Mouse (Mus musculus) ES-E14 (cell line): ENCODE measurements at regions not wholly inside any gene's neighbourhood (a gene's known extent, or its start where the extent isn't known, plus 50 kb on each side); places are given as distances from the start of the nearest gene placed in this dataset.

Source experiments
- DNase-seq: peaks from one replicate; pipeline ENCODE4 v3.0.0-alpha.2; 2013; ENCODE audit warnings: low read depth, low spot score
- H3K27ac ChIP-seq: 2 replicates; pipeline ENCODE4 v1.5.1; 2012; ENCODE audit warnings: low read depth, mild to moderate bottlenecking, low read length, moderate library complexity, mixed read lengths; ENCODE audit not compliant: poor library complexity, insufficient read depth, severe bottlenecking
- H3K36me3 ChIP-seq: 2 replicates; pipeline ENCODE4 v1.6.1; 2012; ENCODE audit warnings: mild to moderate bottlenecking, low read length, moderate library complexity, mixed read lengths; ENCODE audit not compliant: control insufficient read depth, poor library complexity, insufficient read depth, severe bottlenecking
- H3K4me1 ChIP-seq, 2 experiments: fragments of 150-350 bp in 1 of 2; sonication (generic) in 1 of 2; 2 replicates each; pipeline ENCODE4 v1.6.1; 2012; ENCODE audit warnings: low read length in 2 of 2, mild to moderate bottlenecking in 1 of 2, mixed read lengths in 1 of 2; ENCODE audit not compliant: control insufficient read depth in 2 of 2, insufficient read depth in 2 of 2, poor library complexity in 1 of 2
- H3K4me3 ChIP-seq, 2 experiments: fragments of 150-350 bp in 1 of 2; sonication (generic) in 1 of 2; 2 replicates each; pipeline ENCODE4 v1.5.1; 2012; ENCODE audit warnings: low read length in 2 of 2, low read depth in 1 of 2, mild to moderate bottlenecking in 1 of 2, mixed read lengths in 1 of 2; ENCODE audit not compliant: insufficient read depth in 1 of 2, poor library complexity in 1 of 2, severe bottlenecking in 1 of 2
- H3K9ac ChIP-seq: 2 replicates; pipeline ENCODE4 v1.6.1; 2012; ENCODE audit warnings: low read depth, mild to moderate bottlenecking, low read length, mixed read lengths; ENCODE audit not compliant: poor library complexity, insufficient read depth, severe bottlenecking
- H3K9me3 ChIP-seq: fragments of 150-350 bp; sonication (generic); 2 replicates; pipeline ENCODE4 v1.6.1; 2012; ENCODE audit warnings: low read depth, mild to moderate bottlenecking, low read length; ENCODE audit not compliant: control insufficient read depth, insufficient read depth
- CHD2 ChIP-seq: IDR thresholded peaks from 2 replicates; pipeline ENCODE4 v1.6.1; 2014; ENCODE audit warnings: mild to moderate bottlenecking, low read depth, low read length, inconsistent platforms
- HCFC1 ChIP-seq: IDR thresholded peaks from 2 replicates; pipeline ENCODE4 v1.6.1; 2012; ENCODE audit warnings: low read length, inconsistent platforms, borderline replicate concordance; ENCODE audit not compliant: insufficient read depth
- MAFK ChIP-seq: IDR thresholded peaks from 2 replicates; pipeline ENCODE4 v1.6.1; 2014; ENCODE audit warnings: mild to moderate bottlenecking, low read depth, low read length, inconsistent platforms; ENCODE audit not compliant: insufficient read depth
- ZC3H11A ChIP-seq: IDR thresholded peaks from 2 replicates; pipeline ENCODE4 v1.6.1; 2012; ENCODE audit warnings: low read depth, mild to moderate bottlenecking, inconsistent platforms, low read length, borderline replicate concordance
- ZNF384 ChIP-seq: IDR thresholded peaks from 2 replicates; pipeline ENCODE4 v1.6.1; 2012; ENCODE audit warnings: low read depth, low read length, inconsistent platforms
- in situ Hi-C, 2 experiments: fragments of 600-800 bp; cut with MboI; formaldehyde crosslinking; loops; one replicate each; pipeline ENCODE4 v1.15.1; 2025; ENCODE audit warnings: low sequenced_read_pairs in 2 of 2, inconsistent platforms in 1 of 2; ENCODE audit not compliant: unreplicated experiment in 2 of 2

DNA sequence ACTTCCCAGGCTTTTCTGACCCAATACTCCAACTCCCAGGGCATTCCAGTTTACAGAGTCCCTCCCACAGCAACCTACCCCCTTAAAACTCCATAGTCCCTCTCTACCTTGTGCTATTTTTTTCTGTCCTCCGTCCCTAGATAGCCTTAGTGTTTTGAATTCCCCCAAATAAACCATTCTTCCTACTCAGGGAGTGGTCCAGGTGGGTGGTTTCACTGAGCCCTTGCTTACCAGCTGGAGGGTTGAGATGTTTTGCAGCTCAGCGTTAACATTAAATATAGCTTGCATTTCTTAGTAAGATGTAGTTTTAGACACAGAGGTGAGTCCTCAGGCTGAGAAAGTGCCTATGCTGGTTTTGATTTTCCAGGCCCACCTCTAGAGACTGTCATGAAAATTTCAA lies 313.0 kb downstream of the Bmper start:
- no peak for DNase-seq

GRCm38 (mm10) chr9:23538051-23538450 lies 315.2 kb downstream of the Bmper start:
- in situ Hi-C loops, result no loop called here
- Histone ChIP-seq H3K27ac (no peak overlapping the region), H3K36me3 (no peaks in the 10 kb centered on the region), H3K9me3 (no peaks in the 10 kb centered on the region), H3K4me1 (no peaks in the 10 kb centered on the region), H3K4me3 (no peak overlapping the region), H3K9ac (no peak overlapping the region)
- no peak for TF ChIP-seq MAFK
- TF ChIP-seq ZC3H11A, result no peak
- TF ChIP-seq CHD2, result no peak
- no peak for TF ChIP-seq ZNF384
- TF ChIP-seq HCFC1, result no peak
- DNase-seq, result no peak

More for the DNA sequence above, 313.0 kb downstream of the Bmper start:
- Histone ChIP-seq H3K4me3 (no peak overlapping the region), H3K4me1 (no peaks in the 10 kb centered on the region), H3K9me3 (no peaks in the 10 kb centered on the region), H3K9ac (no peak overlapping the region), H3K36me3 (no peaks in the 10 kb centered on the region), H3K27ac (no peak overlapping the region)
- no peak for TF ChIP-seq HCFC1
- TF ChIP-seq ZNF384, result no peak
- TF ChIP-seq ZC3H11A, result no peak
- TF ChIP-seq MAFK, result no peak
- no peak for TF ChIP-seq CHD2
- in situ Hi-C loops, result no loop called here

GRCm38 (mm10) chr9:23551692-23552091 lies 328.8 kb downstream of the Bmper start:
- in situ Hi-C loops, result no loop called here
- DNase-seq, result no peak

DNA sequence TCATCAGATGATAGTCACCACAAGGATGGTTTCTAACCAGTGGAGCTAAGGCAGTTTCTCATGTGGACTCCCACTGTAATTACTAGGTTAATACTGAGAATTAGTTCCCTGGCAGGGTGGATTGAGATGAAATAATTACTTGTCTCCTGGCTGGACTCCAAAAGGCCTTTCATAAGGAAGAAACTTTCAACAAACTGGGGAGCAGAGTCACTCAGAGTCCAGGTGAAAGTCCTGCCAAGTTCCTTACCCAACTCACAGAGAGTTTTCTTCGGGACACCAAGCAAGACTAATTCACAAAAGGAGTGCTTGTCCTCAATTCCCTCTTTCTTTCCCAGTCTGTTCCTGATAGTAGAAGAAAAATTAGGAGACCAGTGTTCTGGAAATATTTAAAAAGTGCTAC lies 330.9 kb downstream of the Bmper start:
- no peak overlapping the region for H3K9ac ChIP-seq
- in situ Hi-C loops, result no loop called here
- H3K27ac ChIP-seq, result no peak overlapping the region
- no peaks in the 10 kb centered on the region for H3K9me3 ChIP-seq
- H3K4me1 ChIP-seq, result no peaks in the 10 kb centered on the region
- TF ChIP-seq CHD2, result no peak
- TF ChIP-seq ZNF384, result no peak
- TF ChIP-seq HCFC1, result no peak
- no peak for TF ChIP-seq MAFK
- TF ChIP-seq ZC3H11A, result no peak
- H3K36me3 ChIP-seq, result no peaks in the 10 kb centered on the region
- DNase-seq, result no peak
- H3K4me3 ChIP-seq, result no peak overlapping the region

More at GRCm38 (mm10) chr9:23551692-23552091, 328.8 kb downstream of the Bmper start:
- Histone ChIP-seq H3K9ac (no peak overlapping the region), H3K36me3 (no peaks in the 10 kb centered on the region), H3K27ac (no peak overlapping the region), H3K9me3 (no peaks in the 10 kb centered on the region), H3K4me3 (no peak overlapping the region), H3K4me1 (no peaks in the 10 kb centered on the region)
- TF ChIP-seq ZNF384 (no peak), ZC3H11A (no peak), HCFC1 (no peak), CHD2 (no peak), MAFK (no peak)

DNA sequence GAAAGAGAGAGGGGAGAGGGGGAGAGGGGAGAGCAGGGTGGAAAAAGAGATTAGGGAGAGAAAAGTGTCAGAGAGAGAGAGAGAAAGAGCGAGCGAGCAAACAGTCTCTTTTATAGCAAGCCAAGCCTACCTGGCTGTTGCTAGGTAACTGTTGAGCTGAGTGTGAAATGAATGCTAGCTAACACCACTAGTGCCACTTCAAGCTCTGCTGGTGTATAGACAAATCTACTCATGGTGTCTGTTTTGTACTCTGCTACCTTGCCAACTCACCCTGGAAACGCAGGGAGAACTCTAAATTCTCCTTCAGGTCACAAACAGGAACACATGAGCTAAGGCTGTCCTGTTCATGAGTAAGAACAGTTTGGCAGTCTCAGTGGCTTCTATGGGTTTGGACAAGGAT lies 334.7 kb downstream of the Bmper start:
- Histone ChIP-seq H3K9me3 (no peaks in the 10 kb centered on the region), H3K36me3 (no peaks in the 10 kb centered on the region), H3K9ac (no peak overlapping the region), H3K4me1 (no peaks in the 10 kb centered on the region), H3K27ac (no peak overlapping the region), H3K4me3 (no peak overlapping the region)
- TF ChIP-seq CHD2, result no peak
- TF ChIP-seq HCFC1, result no peak
- TF ChIP-seq ZNF384, result no peak
- no peak for TF ChIP-seq MAFK
- no peak for TF ChIP-seq ZC3H11A
- in situ Hi-C loops, result no loop called here
- no peak for DNase-seq
